Mouse (Mus musculus): ENCODE results near the gene Pknox2. TPM values are rescaled to one million over a fixed set of nuclear protein-coding genes. Genes with fewer than 3 reads are reported as not detected.

The Pknox2 gene
- total RNA-seq, 2 experiments from 2014 or later, result 31.4 to 36.3 TPM

GRCm38 (mm10) chr9:36947056-36947694 is 200.0 kb downstream of the Pknox2 start:
- DNase-seq (ENCODE audit: low spot score in 2 of 2), result no peak

DNA sequence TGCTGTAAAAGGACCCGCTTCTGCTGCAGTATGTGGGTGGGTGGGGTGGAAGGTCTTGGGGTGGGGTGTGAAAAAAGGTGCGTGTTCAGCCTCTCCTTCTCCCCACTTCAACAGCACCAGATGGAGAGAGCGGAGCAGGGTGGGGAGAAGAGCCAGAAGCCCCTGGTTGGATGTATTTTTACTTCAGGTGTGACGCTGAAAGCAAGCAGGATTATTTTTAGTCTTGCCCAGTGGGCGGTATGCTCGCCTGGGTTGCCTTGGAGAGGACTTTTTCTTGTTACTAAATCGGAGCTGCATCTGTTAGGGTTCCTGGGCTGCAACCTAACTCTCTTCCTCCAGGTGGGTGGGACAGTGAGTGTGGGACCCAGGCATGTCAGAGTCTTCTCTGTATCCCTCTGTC is 202.4 kb downstream of the Pknox2 start:
- DNase-seq (ENCODE audit: low spot score in 2 of 2), result no peak

- no peak for DNase-seq (ENCODE audit: low spot score in 2 of 2)
Observed at GRCm38 (mm10) chr9:36942561-36942960, 204.6 kb downstream of the Pknox2 start.

DNA sequence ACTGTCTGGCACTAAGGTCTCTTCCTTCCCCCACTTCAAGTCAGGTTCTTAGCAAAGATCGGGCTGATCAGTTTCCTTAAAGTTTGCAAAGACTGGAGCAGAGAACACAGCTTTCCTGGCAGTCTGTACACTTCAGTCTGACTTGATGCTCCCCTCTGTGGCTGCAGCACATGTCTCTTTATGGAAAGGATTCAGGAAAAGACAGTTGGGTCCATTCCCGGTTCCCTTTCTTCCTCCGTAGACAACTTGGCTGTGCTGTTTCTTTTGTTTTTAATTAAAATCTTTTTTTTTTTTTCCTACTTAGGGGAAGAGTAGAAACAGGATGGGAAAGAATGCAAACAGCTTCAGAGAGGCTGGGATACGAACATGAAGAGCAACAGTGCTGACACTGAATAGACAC is 205.1 kb downstream of the Pknox2 start:
- no peak for DNase-seq (ENCODE audit: low spot score in 2 of 2)

GRCm38 (mm10) chr9:36941565-36941964 is 205.6 kb downstream of the Pknox2 start:
- DNase-seq (ENCODE audit: low spot score in 2 of 2), result no peak

- no peak for DNase-seq (ENCODE audit: low spot score in 2 of 2)
Observed at GRCm38 (mm10) chr9:36938601-36939078, 208.6 kb downstream of the Pknox2 start.

DNA sequence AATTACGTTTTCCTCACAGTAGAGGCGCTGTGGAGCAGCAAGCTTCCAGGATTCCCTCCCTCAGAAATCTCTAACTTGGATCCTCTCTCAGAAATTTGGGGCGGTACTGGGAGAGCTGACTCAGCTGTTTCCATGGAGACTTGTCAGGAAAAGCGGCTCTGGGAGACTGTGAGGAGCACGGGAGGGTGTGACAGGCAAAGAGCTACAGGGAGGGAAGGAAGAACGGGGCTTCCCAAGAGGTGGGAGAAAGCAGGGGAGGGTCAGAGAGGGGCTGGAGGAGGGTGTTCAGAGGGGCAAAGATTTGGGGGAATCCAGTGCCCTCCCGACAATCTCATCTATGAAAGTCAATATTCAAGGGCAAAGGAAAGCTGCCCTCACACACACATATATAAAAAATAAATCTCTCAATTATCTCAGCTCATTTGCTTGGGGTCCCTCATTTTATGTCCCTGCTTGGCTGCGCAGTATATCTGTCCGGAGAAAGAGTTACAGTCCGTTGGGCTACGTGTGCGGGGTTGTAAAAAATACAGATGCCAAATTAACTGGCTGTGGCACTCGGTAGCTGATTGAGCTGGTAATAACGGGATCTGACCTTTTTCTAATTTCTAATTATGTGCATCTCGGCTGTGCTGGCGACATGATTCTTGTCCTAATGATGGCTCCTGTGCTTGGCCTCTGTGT is 213.3 kb downstream of the Pknox2 start:
- peak; percentile 72 to 78 for DNase-seq (ENCODE audit: low spot score in 2 of 2)

- DNase-seq (ENCODE audit: low spot score in 2 of 2), result no peak
Observed at GRCm38 (mm10) chr9:36932950-36933812, 214.0 kb downstream of the Pknox2 start.

GRCm38 (mm10) chr9:36931657-36932056 is 215.6 kb downstream of the Pknox2 start:
- no peak for DNase-seq (ENCODE audit: low spot score in 2 of 2)

DNA sequence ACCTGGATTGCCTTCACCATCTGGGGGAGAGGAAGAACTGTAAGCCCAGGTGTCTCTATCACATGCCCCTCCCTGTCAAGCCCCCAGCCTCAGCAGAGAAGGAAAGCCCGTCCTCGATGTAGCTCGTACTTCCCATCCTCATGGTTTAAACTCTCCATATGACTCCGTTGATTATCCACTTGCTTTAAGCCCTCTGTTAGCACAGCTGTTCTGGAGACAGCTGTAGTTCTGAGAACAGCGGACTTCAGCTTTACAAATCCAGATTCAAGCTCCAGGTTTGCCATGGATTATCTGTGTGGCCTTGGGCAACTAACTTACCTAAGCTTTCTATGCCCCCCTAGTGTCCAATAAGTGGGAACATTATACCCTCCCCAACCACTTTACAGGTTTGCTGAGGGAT is 223.5 kb downstream of the Pknox2 start:
- no peak for DNase-seq (ENCODE audit: low spot score in 2 of 2)

DNA sequence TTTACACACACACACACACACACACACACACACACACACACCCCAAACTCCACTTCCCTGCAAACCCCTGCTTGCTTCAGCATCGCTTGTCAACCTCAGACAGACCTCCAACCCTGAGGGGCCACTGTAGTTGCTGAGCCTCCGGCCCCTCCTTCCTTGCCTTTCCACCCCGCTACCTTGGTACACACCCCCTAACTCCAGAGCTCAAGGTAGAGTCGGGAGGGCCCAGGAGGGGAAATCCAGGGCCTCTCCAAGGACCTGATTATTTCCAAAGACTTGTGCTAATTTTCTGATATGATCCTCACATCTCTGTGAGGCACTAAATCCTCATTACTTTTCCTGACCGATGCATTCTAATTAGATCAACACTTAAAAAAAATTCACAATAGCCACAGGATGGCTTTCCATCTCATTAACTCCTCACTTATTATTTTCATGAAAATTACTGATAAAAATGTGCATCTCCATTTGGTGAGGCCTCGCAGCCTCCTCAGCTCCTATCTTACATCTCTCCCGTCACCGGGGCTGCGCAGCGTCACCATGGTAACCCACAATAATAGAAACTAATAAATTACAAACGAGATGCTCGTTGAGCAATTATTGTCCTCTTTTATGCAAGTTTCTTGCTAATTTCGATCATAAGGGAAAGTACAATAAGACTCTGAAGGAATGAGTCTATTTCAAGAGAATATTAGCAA is 225.3 kb downstream of the Pknox2 start:
- no peak for DNase-seq (ENCODE audit: low spot score in 2 of 2)

- DNase-seq (ENCODE audit: low spot score in 2 of 2), result no peak
Observed at GRCm38 (mm10) chr9:36919472-36919871, 227.7 kb downstream of the Pknox2 start.

GRCm38 (mm10) chr9:36918582-36918981 is 228.6 kb downstream of the Pknox2 start:
- DNase-seq (ENCODE audit: low spot score in 2 of 2), result no peak

GRCm38 (mm10) chr9:36916915-36917314 is 230.3 kb downstream of the Pknox2 start:
- DNase-seq (ENCODE audit: low spot score in 2 of 2), result no peak

DNA sequence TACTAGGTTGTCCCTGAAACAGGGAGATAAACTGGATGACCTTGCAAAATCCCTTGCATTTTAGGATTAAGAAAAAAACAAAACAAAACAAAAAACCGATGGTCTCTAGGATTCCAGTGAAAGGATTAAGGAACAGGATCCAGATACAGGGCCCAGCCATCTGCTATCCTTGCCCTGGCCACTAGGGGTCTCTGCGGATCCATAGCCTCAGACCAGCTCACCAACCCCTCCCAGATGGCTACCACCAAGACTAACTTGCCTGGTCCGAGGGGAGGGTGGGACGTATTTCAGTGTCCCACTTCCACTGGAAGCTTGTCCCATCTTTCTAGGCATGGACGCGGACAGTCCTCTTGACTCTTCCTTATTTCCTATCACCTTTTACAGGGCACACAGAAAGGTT is 230.8 kb downstream of the Pknox2 start:
- peak; percentile 86 to 89 for DNase-seq (ENCODE audit: low spot score in 2 of 2)

DNA sequence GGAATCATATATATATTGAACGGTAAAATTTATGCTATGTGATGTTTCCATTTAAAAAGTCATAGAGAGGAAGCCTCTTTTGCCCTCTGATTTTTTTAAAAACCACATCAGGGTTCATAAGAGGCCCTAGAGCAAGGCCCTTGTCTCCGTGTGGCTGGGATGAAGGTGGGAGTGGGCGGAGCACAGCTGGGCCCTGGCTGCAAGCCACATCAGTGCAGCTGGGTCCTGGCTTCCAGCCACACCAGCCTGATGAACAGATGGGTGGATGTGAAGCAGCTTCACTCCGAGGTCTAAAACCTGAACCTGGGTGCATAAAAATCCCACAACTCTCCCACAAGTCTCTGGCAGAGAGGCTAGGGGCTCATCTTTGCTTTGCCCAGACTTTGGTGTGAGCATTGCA is 241.8 kb downstream of the Pknox2 start:
- no peak for DNase-seq (ENCODE audit: low spot score in 2 of 2)

- no peak for DNase-seq (ENCODE audit: low spot score in 2 of 2)
Observed at GRCm38 (mm10) chr9:36900464-36900863, 246.7 kb downstream of the Pknox2 start.

DNA sequence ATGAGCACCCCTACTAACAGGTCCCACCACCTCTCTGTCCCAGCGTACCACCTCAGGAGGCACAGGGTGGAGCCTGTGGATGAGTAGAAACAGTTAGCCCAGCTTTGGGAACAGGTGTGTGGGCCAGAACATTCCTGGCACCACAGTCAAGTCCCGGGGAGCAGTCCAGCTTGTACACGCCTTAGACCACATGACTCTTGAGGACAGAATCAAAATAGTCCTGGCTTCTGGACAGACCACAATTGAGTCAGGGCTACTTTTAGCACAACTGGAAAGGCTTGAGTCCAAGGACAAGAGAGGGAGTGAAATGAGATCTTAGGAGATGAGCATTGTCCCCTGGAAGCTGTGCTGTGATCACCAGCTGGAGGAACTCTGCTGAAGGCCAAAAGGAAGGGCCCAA is 248.6 kb downstream of the Pknox2 start:
- no peak for DNase-seq (ENCODE audit: low spot score in 2 of 2)

- DNase-seq (ENCODE audit: low spot score in 2 of 2), result peak; percentile 83 to 85
Observed at GRCm38 (mm10) chr9:36895009-36895693, 252.1 kb downstream of the Pknox2 start.

DNA sequence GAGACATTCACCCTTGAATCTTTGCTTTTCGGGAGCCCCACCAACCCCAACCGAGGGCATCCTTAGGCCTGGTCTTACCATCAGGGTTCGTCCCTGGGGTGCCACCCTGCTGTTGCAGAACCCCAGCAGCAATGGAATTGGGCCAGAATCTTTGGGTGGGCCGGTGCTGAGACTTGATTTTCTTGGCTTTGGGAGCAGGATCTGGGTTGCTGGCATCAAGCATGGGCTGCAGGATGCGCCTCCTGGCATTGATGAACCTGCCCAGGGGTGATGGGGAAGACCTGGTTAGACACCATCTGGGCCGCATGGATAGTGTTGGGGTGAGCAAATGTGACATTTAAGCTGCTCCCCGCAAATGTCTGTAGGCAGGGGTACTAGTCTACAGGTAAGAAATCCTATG is 253.0 kb downstream of the Pknox2 start:
- no peak for DNase-seq (ENCODE audit: low spot score in 2 of 2)
